10 mouse cellular contexts compared by ENCODE assay signal in the genomic region with DNA sequence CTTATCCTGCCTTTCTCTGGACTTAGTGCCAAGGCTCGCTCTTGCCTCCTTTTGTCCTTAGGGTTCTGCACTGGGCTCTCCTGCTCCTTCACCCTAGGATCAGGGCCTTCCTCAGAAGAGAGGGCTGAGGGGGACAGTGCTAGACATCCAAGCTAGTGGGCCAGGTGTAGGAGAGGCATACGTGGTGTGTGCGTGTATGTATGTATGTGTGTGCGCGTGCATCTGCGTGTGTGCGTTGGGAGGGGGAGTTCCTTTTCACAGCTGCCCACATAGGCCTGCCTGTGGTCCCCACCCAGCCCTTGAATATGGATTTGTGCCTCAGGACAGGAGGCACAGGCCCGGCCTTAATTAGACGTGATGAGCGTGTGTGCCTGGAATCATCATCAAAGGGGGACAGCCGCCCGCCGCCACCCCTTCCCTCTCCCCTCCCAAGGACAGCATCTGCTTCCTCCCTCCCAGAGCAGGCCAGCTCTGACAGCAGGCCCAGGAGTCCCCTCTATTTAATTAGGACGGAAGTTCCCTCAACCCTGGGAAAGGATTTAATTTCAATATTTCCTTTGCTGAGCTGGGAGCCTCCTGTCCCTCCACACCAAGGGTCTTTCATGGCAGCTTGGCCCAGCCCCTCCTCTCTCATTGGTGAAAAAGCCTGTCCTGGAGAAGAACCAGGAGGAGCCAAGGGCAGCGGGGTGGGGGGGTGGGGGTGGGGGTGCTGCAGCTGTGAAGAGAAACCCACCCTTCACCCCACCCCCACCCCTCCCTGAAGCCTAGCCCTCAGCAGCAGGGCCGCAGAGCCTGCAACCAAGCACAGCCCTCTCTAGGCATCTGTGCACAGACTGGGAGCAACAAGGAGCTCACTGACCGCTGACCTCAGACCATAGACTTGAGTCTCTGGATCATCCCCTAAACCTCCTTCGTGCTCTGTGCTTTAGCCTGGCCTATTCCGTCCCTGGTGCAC.
DNase-seq lines count a peak whose midpoint lies in the region; ATAC-seq lines count a peak whose summit lies in the region.
"Had no signal": no experiment of that assay in that cellular context is flagged by ENCODE, and none has a peak within 500 bp of the region (broad histone marks: within the 10 kb centered on the region; RNA-seq: fewer than 3 reads in every experiment).

No protein-coding gene starts in this region.

- 56% methylated on average over 19 of the region's 19 CpGs for WGBS in liver, embryonic 11.5 days
- WGBS in limb, embryonic 11.5 days, result 22% methylated on average over 19 of the region's 19 CpGs
- WGBS in stomach, embryonic 15.5 days, result 45% methylated on average over 19 of the region's 19 CpGs

- H3K36me3 ChIP-seq in liver, embryonic 11.5 days (ENCODE audit: control insufficient read depth, insufficient read depth, low read length), result no peaks in the 10 kb centered on the region
- H3K36me3 ChIP-seq in limb, embryonic 11.5 days (ENCODE audit: control insufficient read depth, insufficient read depth, low read length), result no peaks in the 10 kb centered on the region
- no peaks in the 10 kb centered on the region for H3K36me3 ChIP-seq in stomach, embryonic 15.5 days

- H3K4me1 ChIP-seq in liver, embryonic 11.5 days (replicated peaks; ENCODE audit: control insufficient read depth, insufficient read depth, low read length), result peaks cover 14% of the 10 kb centered on the region
- H3K4me1 ChIP-seq in limb, embryonic 11.5 days (ENCODE audit: control insufficient read depth, insufficient read depth, low read length), result peaks cover 70% of the 10 kb centered on the region
- peaks cover 33% of the 10 kb centered on the region for H3K4me1 ChIP-seq in stomach, embryonic 15.5 days

- no peak overlapping the region for H3K27ac ChIP-seq in liver, embryonic 11.5 days (ENCODE audit: low read depth, low read length)
- H3K27ac ChIP-seq in limb, embryonic 11.5 days (replicated peaks; ENCODE audit: low read depth, low read length), result peak overlapping the region; percentile 68
- peak overlapping the region; percentile 23 for H3K27ac ChIP-seq in stomach, embryonic 15.5 days

- no peaks in the 10 kb centered on the region; the same call in 1 of the 2 replicates for H3K27me3 ChIP-seq in liver, embryonic 11.5 days (replicated peaks; ENCODE audit: control insufficient read depth, insufficient read depth, low read length)
- no peaks in the 10 kb centered on the region for H3K27me3 ChIP-seq in limb, embryonic 11.5 days (ENCODE audit: control insufficient read depth, insufficient read depth, low read length)
- H3K27me3 ChIP-seq in stomach, embryonic 15.5 days (replicated peaks), result no peaks in the 10 kb centered on the region

- peak; percentile 15 for DNase-seq in liver
- no peak for DNase-seq in liver, embryonic 11.5 days (ENCODE audit: low spot score)
- peak; percentile 64 for DNase-seq in forelimb bud, embryonic 11.5 days (ENCODE audit: low read depth, low spot score)
- DNase-seq in limb, embryonic 11.5 days (ENCODE audit: low spot score), result peak; percentile 68
- no peak for DNase-seq in ovary, adult 18-20 months (ENCODE audit: low spot score)
- DNase-seq in cerebellum, adult 9-10 months, result no peak
- no peak for DNase-seq in lung, postnatal 14 days
- DNase-seq: cerebellum, adult 18-20 months; layer of hippocampus, postnatal 36 days had no signal

- no peak overlapping the region for H3K4me2 ChIP-seq in liver, embryonic 11.5 days
- H3K4me2 ChIP-seq in limb, embryonic 11.5 days (ENCODE audit: low read depth, severe bottlenecking), result no peak overlapping the region; the same call in 1 of the 2 replicates
- H3K4me2 ChIP-seq in stomach, embryonic 15.5 days, result no peak overlapping the region

- no peak for ATAC-seq in liver, embryonic 11.5 days (replicated peaks; ENCODE audit: low FRiP score)
- peak; percentile 64 for ATAC-seq in limb, embryonic 11.5 days (ENCODE audit: insufficient number of reproducible peaks, low FRiP score, low TSS enrichment, low read depth)
- ATAC-seq in stomach, embryonic 15.5 days (ENCODE audit: insufficient read depth, low FRiP score, low read depth), result peak; percentile 67

- no peaks in the 10 kb centered on the region for H3K9me3 ChIP-seq in liver, embryonic 11.5 days (ENCODE audit: control insufficient read depth, low read length)
- no peaks in the 10 kb centered on the region for H3K9me3 ChIP-seq in limb, embryonic 11.5 days (ENCODE audit: control insufficient read depth, low read length)
- H3K9me3 ChIP-seq in stomach, embryonic 15.5 days, result no peaks in the 10 kb centered on the region

- H3K9ac ChIP-seq in liver, embryonic 11.5 days (ENCODE audit: low read depth, low read length), result no peak overlapping the region
- H3K9ac ChIP-seq in limb, embryonic 11.5 days (ENCODE audit: low read length), result no peak overlapping the region
- no peak overlapping the region for H3K9ac ChIP-seq in stomach, embryonic 15.5 days

- H3K4me3 ChIP-seq in liver, embryonic 11.5 days (ENCODE audit: low read depth, low read length), result no peak overlapping the region
- H3K4me3 ChIP-seq in limb, embryonic 11.5 days (ENCODE audit: low read depth, low read length), result no peak overlapping the region
- H3K4me3 ChIP-seq in stomach, embryonic 15.5 days (replicated peaks), result no peak overlapping the region

Comparison
In these comparisons a context has a peak if more than half of its experiments do, and no peak if none do; other contexts are left out.
1. DNase-seq: peak in liver (single experiment), forelimb bud, embryonic 11.5 days (single experiment) and limb, embryonic 11.5 days (single experiment); none in liver, embryonic 11.5 days (single experiment), ovary, adult 18-20 months (single experiment), cerebellum, adult 9-10 months (single experiment) and lung, postnatal 14 days (single experiment).